Mouse (Mus musculus) thymus, postnatal 25 days (tissue): ENCODE measurements around the gene Gpr68.

ENCODE experiments used
- DNase-seq: peaks from one replicate; pipeline ENCODE4 v3.0.0; 2022

The Gpr68 gene

DNA sequence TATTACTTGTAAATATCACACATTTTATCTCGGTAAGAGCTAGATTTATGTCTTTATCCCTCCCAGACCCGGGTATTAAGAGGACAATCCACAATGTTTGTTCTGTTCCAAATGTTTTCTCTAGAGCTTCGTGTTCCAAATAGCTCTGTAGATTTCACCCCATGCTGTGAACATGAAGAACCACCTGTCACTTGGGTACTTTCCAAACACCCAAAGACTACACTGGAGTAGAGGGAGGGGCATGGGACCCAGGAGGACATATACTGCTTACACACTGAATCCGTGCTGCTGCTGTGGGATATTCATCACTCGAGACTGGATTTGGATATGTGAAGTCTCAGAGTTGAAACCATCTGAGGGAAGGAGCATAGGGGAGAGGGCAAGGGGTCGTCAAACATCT lies 1.8 kb upstream of the Gpr68 start:
- no peak for DNase-seq

DNA sequence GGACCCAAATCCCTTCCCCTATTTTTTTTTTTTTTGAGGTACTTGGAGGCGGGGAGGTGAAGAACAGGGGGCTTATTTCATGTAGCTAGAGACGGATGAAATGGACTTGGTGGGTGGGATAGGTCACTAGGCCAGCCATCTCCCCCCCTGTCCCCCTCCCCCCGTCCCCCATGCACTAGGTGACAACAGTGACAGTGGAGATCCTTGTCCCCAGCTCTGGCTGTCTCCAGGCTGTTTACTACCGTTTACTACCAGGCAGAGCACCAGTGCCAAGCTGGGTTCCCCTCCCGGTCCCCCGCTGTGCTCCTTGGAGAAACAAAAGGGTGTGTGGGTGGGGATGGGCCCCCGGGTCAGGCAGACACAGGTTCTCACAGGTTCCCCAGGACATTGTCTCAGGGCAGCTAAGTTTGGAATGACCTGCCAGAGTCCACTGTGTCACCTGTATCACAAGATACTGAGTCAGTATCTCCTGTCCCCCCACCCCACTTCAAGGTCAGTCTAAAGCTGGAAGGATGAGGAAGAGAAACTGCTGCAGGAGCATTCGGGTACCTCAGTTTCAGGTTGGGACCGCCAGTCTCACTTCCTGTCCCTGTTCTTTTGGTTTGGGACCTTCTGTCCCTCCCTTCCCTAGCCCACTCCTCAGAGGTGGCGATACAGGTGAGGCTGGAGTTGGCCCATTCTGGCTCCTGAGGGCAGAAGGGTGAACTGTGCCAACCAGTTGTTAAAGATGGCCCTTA lies 468 bp upstream of the Gpr68 start:
- DNase-seq: no peak

DNA sequence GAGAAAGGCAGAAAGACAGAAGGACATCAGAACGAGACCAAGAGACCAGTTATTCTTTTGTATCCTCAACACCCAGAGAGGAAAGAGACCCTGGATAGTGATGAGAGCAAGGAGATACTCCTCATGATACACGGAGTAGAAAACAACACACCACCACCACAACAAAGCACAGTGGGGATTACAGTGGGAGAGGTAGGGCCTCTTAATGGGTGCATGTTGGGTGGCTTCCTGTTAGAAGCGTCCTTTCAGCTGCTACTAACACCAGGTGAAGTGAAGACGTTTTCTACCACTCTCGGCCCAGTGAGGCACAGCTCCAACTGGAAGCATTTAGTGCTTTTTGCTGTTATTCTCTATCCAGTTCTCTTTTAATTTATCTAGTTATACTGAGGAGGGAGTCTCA lies 1.1 kb downstream of the Gpr68 start:
- DNase-seq: peak; percentile 30

DNA sequence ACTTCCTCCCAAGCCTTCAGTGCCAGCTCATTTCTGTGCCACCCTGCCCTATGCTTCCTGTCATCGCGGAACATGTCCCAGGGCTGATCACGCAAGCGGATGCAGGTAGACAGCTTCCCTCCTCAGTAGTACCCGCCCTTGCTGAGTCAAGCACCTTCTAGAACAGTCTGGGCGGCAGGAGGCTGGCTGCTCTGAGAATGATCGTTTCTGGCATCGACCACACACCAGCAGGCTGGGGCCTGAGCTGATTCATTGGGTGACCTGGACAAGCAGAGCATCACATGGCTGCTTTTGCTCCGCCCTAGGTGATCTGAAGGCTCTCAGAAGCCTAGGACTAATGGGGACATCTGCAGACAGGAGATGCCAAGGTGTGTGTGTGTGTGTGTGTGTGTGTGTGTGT lies 4.2 kb downstream of the Gpr68 start:
- DNase-seq: peak; percentile 68

DNA sequence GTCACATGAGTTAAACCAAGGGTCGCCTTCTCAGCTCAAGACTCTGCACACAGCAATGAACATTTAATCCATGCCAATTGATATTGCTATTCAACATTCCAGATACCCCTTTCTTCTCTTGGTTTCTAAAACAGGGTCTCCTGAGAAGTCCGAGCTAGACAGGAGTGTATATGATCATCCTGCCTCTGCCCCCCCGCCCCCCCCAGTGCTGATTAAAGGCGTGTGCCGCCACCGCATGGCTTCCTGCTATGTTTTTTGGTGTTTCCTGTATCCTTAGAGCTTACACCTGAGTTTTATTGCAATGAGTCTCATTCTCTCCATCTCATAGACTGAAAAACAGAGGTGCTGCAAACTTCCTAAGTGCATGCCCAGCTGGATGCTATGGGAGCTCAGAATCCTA lies 6.6 kb downstream of the Gpr68 start:
- no peak for DNase-seq

DNA sequence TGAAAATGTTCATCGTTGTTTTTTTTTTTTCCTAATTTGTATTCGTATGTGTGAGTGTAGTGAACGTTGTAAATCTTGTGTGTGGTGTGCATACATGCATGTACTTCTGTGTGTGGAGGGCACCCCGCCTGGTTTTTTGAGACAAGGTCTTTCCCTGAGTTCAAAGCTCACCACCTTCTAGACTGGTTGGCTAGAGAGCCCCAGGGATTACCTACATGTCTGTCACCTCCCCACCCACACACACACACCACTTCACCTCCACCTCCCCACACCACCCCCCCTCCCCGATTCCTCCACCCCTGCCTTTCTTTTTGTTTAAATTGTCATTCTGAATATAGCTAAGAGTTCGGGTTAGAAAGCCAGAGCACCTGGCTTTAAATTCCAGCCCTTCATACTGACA lies 7.1 kb downstream of the Gpr68 start:
- no peak for DNase-seq

DNA sequence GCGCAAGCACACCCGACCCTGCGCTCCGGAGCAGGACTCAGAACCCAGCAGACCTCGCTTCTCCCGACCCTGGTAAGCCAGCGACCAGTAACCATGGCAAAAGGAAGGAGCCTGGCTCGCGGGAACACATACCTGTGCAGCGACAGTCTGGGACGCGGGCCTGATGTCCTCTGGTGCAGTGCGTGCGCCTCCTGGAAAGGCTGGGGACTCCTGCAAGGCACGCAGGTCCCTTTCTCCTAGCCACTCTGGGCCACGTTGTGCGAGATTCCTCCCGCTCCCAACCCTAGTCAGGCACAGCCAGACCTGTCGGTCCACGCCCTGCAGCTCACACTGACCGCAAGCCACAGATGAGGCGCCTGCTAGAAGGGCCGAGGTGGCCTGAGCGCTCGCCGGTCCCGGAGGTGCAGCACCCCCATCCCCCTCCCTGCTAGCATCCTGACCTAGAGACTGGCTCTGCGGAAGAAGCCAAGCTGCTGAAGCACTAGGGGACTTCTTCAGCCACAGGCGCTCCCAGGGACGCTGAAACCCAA lies 8.8 kb downstream of the Gpr68 start:
- peak; percentile 27 for DNase-seq

DNA sequence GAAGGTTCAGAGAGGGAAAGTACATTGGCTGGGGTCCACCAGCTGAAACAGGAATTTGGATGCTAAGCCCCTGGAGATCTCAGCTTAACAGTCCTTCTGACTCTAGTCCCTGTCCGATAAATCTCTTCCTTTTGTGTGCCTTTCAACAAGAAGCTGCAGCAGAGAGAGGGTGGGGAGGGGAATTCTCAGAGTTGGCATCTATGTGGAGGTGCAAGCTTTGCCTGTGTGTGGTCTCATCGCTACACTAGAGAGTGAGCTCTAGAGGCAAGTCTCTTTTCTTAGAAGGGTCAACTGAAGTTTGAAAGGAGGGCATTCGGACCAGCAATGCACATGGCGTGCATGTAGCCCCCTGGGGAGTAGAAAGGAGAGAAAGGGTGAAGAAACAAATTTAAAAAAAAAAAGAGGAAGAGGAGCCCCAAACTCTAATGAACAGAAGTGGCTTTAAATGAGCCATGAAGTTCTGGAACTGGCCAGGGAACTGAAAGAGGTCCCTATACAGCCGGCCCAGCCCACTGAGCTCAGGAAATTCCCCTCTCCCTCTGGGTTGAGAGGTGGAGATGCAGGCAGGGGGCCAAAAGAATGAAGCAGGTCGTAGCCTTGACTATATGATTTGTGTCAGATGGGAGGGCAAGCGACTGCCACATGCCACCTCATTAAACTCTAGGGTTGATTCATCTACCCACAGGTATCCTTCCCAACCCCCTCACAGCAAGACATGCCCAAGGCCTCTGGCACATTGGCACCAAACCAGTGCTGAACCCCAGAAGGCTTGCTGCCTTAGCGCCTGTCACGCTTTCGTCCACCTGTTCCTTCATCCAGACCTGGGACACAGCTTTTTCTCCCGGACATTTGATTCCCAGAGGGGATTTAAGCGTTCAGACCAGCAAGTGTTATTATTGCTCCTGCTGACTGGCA lies 10.0 kb downstream of the Gpr68 start:
- no peak for DNase-seq

DNA sequence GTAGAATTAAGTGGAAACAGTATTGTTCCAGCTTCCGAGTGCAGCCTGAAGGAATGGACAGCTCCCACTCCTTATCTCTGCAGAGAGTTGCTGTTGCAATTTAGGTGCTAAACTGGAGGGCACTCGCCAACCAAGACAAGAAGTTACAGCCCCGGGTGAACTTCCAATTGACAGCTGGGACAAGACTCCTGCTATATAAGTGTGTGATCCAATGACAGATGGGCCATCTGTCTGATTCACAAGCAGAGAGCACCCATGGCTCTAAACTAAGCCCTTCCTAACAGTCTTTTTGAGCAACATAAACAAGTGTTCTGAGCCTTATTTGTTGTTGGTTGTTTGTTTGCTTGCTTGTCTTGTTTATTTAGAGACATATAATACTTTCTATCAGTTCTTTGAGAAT lies 11.3 kb downstream of the Gpr68 start:
- no peak for DNase-seq

DNA sequence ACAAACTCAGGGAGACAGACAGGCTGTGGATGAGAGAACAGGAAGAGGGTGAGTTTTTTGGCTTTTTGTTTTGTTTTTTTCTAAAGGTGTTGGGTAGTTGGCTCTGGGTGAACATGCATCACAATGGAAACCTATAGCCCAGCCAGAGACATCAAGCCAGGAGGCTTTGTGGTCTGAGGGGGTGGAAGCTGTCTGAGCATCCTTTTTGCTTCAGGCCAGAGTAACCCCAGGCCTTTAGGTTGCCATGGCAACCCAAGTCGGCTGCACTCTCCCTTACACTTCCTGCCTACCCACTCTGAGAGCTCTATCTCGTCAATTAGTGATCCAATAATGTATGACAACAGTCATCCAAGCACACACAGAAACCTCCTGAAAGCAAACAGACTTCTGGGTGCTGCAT lies 12.5 kb downstream of the Gpr68 start:
- peak; percentile 27 for DNase-seq

DNA sequence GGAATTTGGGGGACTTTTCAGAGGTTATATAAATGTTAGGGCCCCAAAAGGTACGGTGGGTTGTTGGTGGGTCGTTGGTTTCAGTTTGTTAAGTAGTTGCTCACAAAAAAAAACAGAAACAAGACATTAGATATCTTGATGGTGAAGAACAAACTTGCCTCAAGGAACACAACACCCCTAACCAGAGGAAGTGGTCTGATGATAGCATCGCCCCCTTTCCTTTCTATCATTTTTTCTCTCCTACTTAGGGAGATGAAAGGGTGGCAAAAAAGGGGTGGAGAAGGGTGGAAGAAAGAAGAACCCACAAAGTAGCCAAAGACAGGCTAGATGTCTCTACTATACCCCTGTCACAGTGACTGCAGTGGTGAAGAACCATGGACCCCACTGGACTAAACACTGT lies 17.4 kb downstream of the Gpr68 start:
- no peak for DNase-seq

DNA sequence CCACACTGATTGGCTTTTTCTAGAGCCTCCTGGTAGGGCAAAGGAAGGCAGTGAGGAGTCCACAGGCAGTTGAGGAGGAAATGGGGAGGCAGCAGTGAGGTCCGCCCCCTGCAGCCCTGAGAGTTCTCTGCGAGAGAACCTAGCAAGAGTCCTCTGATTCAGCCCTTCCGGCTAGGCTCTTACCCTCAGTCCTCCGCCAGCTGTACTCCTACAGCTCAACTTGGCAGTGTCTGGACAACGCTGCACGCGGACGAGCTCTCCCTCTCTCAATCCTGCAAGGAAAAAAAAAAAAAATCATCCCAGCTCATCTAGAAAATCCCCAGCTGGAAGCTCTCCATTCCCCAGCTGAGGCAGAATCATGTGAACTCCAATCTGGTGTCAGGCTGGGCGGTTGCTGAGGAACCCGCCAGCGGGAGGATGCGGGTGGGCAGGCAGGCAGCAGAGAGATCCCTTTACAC lies 20.2 kb downstream of the Gpr68 start:
- peak; percentile 48 for DNase-seq

DNA sequence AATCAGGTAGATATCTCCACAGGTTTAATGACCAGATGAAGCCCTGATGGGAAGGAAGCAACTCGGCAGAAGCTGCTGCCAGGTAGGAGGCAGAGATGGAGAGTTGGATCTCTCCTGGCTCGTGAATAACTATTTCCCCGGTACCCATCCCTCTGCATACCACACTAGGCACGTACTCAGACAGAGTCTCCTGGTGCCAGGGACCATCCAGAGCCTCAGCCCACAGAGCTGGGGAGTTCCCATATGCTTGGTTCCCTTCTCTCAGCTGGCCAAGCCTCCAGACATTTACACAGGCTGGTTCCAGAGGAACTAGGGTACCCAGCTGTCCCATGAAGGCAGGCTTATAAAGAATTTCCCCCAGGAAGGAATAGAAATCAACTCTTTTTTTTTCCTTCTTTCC lies 21.1 kb downstream of the Gpr68 start:
- DNase-seq: no peak

DNA sequence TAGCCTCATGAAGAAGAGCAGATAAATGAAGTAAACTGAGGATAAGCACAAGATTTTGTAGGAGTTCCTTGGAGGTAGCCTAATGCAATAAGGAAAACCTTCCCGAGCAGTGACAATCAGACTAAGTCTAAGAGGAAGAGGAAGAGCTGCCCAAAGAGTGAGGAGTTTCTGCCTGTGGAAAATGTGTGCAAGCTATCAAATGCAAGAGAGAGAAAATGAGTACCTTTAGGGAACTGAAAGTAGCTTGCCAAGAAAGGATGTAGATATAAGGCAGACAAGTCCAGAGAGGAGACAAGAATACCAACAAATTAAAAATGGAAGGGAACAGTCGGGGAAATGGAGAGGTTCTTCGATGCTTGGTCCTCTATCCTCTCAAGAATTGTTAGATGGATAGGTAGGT lies 22.4 kb downstream of the Gpr68 start:
- no peak for DNase-seq

DNA sequence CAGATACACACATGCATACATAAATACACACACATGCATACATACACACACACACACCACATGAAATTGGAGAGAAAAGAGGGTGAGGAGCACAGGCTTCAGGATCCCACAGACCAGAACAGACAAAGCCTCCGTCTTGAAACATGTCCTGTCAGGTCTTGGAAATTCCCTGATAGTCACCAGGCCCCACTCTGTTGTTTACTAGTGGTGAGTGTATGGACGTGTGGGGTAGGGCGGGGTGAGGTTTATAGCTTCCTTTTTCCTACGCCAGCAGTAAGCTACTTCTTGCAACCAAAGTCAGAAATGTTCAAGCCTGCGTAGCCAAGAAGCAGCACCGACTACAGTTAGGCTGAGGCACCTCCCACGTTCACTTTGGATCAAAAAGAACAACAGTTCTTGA lies 24.8 kb downstream of the Gpr68 start:
- no peak for DNase-seq

DNA sequence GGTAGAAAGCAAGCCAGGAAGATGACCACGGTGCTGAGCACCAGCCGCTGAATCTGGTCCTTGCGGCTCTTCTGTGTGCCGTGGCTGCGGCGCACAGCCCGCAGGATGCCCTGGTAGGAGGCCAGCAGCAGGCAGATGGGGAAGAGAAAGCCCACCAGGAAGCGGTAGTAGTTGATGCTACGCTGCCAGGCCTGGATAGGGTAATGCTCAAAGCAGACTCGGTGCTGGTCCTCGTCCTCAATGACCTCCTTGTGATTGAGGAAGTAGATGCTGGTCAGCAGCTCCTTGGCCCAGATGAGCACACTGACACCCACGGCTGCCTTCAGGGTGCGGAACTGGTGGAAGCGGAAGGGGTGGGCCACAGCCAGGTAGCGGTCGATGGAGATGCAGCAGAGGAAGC lies 29.4 kb downstream of the Gpr68 start:
- DNase-seq: no peak

DNA sequence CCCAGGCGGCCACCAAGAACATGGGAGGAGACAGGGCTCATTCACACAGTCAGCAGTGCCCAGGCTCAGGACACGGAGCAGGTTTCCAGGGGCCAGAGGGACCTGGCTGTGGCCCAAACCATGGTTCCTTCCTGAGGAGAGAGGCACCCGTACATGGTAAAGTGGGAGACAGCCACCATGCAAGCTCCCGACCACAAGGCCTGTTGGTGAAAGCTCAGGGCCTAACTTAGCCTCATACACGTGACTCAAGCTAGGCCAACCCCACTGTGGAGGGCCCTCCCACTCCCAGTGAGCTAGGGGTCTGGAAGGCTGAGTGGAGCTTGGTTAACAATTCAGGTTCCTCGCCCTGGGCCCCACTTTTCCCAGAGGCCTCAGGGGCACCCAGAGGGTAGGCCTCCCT lies 30.1 kb downstream of the Gpr68 start:
- DNase-seq: no peak

DNA sequence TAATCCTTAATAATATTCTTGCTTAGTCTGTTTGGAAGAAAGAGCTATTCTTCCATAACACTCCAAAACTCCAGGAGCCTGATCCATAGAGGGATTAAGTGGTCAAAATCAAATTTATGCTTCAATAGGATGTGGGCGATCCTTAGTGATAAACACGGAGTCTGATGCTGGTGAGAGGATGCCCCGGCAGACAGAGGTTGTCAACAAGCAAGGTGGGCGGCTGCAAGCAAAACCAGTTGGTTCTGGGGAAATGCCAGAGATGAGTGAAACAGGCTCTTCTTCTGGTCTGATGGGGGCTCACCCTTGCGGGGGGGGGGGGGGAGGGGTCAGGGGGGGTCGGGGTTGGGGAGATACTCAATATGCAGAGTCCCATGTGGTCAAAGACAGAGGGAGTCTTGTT lies 32.0 kb downstream of the Gpr68 start:
- DNase-seq: no peak

DNA sequence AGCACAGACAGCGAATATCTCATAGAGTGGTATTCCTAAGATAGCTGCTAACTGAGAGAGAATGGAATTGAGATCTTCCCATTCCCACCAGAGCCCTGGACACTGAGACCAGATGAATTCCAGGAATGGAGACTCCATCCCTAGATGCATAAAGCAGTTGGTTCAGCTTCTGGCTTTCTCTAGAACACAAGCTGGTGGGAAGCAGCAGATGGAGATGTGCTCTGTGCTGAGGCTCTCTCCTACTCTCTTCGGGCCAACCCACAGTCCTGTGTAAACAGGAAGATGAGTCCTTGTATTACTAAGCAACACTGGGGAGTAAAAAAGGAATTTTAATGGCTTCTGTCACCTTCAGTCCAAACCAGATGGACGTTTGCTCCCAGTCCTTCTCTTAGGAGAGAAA lies 32.4 kb downstream of the Gpr68 start:
- DNase-seq: no peak

DNA sequence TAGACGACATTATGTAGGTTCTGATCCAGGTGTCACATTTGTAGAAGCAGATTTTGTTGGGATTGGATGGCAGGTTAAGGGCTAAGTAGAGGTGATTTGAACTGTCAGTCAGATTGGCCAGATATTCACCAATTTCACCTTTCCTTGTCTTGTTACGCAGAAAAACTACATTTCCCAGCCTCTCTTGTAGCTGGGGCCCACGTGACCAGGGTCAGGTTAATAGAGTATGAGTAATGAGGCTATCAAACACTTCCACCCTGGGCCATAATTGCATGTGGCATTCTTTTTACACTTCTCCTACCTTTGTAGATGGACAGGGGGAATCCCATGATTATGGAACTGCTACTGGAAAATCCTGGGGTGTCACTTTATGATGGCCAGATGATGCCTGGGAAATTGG lies 34.4 kb downstream of the Gpr68 start:
- DNase-seq: no peak

DNA sequence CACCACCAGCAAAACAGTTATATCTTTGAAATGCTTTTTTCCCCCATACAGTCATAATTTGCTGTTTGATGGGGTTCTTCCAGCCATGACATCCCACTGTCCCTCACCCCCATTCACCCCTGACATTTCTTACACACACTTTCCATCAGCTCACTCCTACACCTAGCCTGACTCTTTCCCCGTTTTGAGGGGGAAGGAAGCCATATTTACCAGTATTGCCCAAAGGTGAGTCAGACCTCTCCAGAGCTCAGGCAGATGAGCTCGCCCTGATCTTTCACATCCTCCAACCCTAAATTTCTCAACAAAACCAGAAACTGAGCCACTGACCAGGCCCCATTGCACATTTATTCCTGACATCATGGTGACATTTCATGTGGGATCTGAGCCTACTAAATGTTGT lies 36.2 kb downstream of the Gpr68 start:
- no peak for DNase-seq

DNA sequence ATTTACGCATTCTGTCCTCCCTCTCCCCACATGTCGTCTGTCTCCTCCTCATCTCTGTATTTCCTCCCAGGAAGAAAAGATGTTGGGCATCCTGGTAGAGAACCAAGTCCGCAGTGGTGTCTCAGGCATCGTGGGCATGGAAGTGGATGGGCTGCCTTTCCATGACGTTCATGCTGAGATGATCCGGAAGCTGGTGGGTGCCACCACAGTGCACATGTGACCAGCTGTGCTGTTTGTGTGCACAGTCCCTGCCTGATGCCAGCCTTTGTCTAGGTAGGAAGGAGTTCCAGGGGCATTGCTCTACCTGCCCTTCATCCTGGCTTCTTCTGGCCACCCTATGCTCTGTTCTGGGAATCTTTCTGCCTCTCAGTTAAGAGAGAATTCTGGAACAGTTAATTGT lies 36.8 kb downstream of the Gpr68 start:
- no peak for DNase-seq

DNA sequence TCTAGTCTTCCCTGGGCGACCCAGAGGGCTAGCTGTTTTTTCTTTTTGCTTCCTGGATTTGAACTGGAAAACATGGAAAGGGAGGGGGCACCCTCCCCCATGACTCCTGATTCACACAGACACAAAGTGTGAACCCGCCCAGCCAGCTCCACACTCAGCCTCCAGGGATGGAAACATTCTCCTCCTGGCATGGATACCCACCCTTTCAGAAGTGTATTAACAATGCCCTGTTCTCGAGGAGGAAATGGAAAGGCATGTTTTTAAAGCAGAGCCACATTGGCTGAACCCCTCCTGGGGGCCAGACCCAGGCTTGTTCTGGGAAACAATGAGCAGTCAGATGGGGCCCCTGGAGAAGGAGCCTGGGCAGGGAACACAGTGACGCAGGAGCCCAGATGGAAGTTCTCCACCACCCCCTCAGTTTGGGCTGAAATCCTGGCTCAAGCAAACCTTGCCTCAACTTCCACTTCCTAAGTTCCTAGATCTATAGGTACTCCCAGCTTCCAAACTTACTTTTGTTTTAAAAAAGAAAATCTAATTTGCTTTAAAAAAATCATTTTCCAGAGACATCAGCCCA lies 39.9 kb downstream of the Gpr68 start:
- no peak for DNase-seq

DNA sequence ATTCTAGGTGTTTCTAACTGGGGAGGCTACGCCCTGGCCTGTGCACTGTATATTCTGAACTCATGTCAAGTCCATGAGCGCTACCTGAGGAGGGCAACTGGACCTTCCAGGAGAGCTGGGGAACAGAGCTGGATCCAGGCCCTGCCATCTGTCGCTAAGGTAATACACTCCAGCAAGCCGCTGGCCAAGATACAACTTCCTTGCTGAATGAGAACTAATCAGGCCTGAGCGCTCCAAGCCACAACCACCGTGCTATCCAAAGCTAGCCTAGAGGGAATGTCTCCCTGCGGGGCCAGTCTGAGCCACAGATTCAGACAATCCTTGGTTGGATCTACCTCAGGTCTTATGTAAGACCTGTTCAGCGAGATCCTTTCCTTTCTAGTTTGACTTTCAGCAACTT lies 40.9 kb downstream of the Gpr68 start:
- DNase-seq: no peak
